Mouse (Mus musculus): ENCODE results near the gene 4933415A04Rik. TPM values are rescaled to one million over a fixed set of nuclear protein-coding genes. Genes with fewer than 3 reads are reported as not detected.

4933415A04Rik gene
- total RNA-seq, 1 experiment, result 0.49 TPM

DNA sequence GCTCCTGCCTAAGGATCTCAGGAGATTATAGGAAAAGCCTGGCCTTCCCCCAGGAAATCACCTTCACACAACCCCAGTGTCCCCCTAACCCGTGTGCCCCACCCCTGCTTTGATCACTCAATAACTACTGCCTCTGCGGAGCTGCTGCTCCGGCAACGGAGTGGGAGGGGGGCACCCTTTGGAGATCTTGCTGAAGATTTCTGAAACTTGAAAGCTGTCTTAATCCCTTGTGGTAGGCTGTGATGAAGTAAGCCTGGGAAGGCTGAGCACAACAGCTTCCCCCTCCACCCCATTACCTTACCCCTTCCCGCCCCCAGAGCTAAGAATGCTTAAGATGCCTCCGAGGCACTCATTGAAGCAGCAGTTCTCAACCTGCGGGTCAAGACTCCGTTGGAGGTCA, 21.0 kb upstream of the 4933415A04Rik start:
- no peak overlapping the region for H3K27ac ChIP-seq (ENCODE audit: insufficient read depth, low read depth, low read length, poor library complexity, severe bottlenecking)
- DNase-seq (ENCODE audit: low read depth, low spot score), result no peak
- TF ChIP-seq ZC3H11A (IDR thresholded peaks at IDR 0.05; ENCODE audit: borderline replicate concordance, low read depth, low read length), result no peak
- no peak for TF ChIP-seq HCFC1 (IDR thresholded peaks at IDR 0.05; ENCODE audit: borderline replicate concordance, insufficient read depth, low read length)
- no peak for TF ChIP-seq ZNF384 (IDR thresholded peaks at IDR 0.05; ENCODE audit: low read depth, low read length)
- no peak for TF ChIP-seq CHD2 (IDR thresholded peaks at IDR 0.05; ENCODE audit: low read depth, low read length)
- TF ChIP-seq MAFK (IDR thresholded peaks at IDR 0.05; ENCODE audit: insufficient read depth, low read depth, low read length), result no peak
- H3K9ac ChIP-seq (ENCODE audit: insufficient read depth, low read depth, low read length, poor library complexity, severe bottlenecking), result no peak overlapping the region
- no peaks in the 10 kb centered on the region for H3K9me3 ChIP-seq (ENCODE audit: control insufficient read depth, insufficient read depth, low read depth, low read length)
- H3K36me3 ChIP-seq (ENCODE audit: control insufficient read depth, insufficient read depth, low read length, poor library complexity, severe bottlenecking), result no peaks in the 10 kb centered on the region
- peaks cover 5 to 11% of the 10 kb centered on the region in 2 experiments; a peak in 2 of 4 replicates for H3K4me1 ChIP-seq (ENCODE audit: control insufficient read depth in 2 of 2, insufficient read depth in 2 of 2, low read length in 2 of 2, poor library complexity in 1 of 2)
- in situ Hi-C loops (cut with MboI; ENCODE audit: low sequenced_read_pairs in 2 of 2, unreplicated experiment in 2 of 2), result no loop called here
- H3K4me3 ChIP-seq (ENCODE audit: insufficient read depth in 1 of 2, low read depth in 1 of 2, low read length in 2 of 2, poor library complexity in 1 of 2, severe bottlenecking in 1 of 2), result no peak overlapping the region

DNA sequence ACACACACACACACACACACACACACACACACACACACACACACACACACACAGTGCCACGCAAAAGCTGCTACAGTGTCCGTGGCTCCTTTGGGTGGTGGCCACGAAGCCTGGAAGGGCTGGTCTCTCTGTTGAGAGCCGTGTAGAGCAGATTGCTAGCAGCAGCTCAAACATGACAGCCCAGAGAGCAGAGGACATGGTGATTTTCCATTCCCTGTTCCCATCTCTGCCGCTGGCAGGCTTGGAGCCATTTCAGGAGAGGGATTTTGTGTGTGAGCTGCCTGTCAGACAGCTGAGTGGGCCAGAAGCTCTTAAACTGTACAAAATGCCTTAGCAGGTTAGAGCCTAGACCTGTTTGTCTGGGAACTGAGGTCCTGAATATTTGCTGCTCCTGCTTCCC, 20.1 kb upstream of the 4933415A04Rik start:
- H3K27ac ChIP-seq (ENCODE audit: insufficient read depth, low read depth, low read length, poor library complexity, severe bottlenecking), result no peak overlapping the region
- H3K9me3 ChIP-seq (ENCODE audit: control insufficient read depth, insufficient read depth, low read depth, low read length), result no peaks in the 10 kb centered on the region
- in situ Hi-C loops (cut with MboI; ENCODE audit: low sequenced_read_pairs in 2 of 2, unreplicated experiment in 2 of 2), result no loop called here
- no peak overlapping the region for H3K4me3 ChIP-seq (ENCODE audit: insufficient read depth in 1 of 2, low read depth in 1 of 2, low read length in 2 of 2, poor library complexity in 1 of 2, severe bottlenecking in 1 of 2)
- DNase-seq (ENCODE audit: low read depth, low spot score), result no peak
- H3K9ac ChIP-seq (ENCODE audit: insufficient read depth, low read depth, low read length, poor library complexity, severe bottlenecking), result no peak overlapping the region
- TF ChIP-seq HCFC1 (IDR thresholded peaks at IDR 0.05; ENCODE audit: borderline replicate concordance, insufficient read depth, low read length) (no peak), ZNF384 (IDR thresholded peaks at IDR 0.05; ENCODE audit: low read depth, low read length) (no peak), ZC3H11A (IDR thresholded peaks at IDR 0.05; ENCODE audit: borderline replicate concordance, low read depth, low read length) (no peak), MAFK (IDR thresholded peaks at IDR 0.05; ENCODE audit: insufficient read depth, low read depth, low read length) (no peak), CHD2 (IDR thresholded peaks at IDR 0.05; ENCODE audit: low read depth, low read length) (no peak)
- H3K36me3 ChIP-seq (ENCODE audit: control insufficient read depth, insufficient read depth, low read length, poor library complexity, severe bottlenecking), result no peaks in the 10 kb centered on the region
- H3K4me1 ChIP-seq (ENCODE audit: control insufficient read depth in 2 of 2, insufficient read depth in 2 of 2, low read length in 2 of 2, poor library complexity in 1 of 2), result peaks cover 5 to 11% of the 10 kb centered on the region in 2 experiments; a peak in 2 of 4 replicates

DNA sequence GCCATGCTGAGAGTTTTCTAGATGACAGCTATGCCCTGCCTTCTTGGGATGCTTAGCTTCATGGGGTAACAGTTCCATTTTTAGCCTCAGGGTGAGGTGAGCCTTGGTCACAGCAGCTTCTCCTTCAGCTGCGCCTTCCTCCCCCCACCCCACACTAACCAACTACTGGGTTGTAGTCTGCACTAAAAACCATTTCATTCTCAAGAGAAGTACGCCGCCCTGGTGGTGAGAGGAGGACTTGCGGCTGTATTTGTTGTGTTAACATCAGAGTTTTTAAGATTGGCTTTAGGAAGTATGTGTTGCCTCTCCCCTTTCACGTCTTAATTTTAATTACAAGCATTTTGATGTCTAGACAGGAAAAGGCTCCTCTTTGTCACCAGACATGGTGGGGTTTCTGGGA, 18.6 kb upstream of the 4933415A04Rik start:
- H3K9me3 ChIP-seq (ENCODE audit: control insufficient read depth, insufficient read depth, low read depth, low read length), result no peaks in the 10 kb centered on the region
- peaks cover 5 to 9% of the 10 kb centered on the region in 2 experiments; a peak in 2 of 4 replicates for H3K4me1 ChIP-seq (ENCODE audit: control insufficient read depth in 2 of 2, insufficient read depth in 2 of 2, low read length in 2 of 2, poor library complexity in 1 of 2)
- no peak overlapping the region for H3K9ac ChIP-seq (ENCODE audit: insufficient read depth, low read depth, low read length, poor library complexity, severe bottlenecking)
- no peak overlapping the region for H3K4me3 ChIP-seq (ENCODE audit: insufficient read depth in 1 of 2, low read depth in 1 of 2, low read length in 2 of 2, poor library complexity in 1 of 2, severe bottlenecking in 1 of 2)
- no peaks in the 10 kb centered on the region for H3K36me3 ChIP-seq (ENCODE audit: control insufficient read depth, insufficient read depth, low read length, poor library complexity, severe bottlenecking)
- TF ChIP-seq HCFC1 (IDR thresholded peaks at IDR 0.05; ENCODE audit: borderline replicate concordance, insufficient read depth, low read length), result no peak
- no peak for TF ChIP-seq ZC3H11A (IDR thresholded peaks at IDR 0.05; ENCODE audit: borderline replicate concordance, low read depth, low read length)
- no peak for TF ChIP-seq ZNF384 (IDR thresholded peaks at IDR 0.05; ENCODE audit: low read depth, low read length)
- TF ChIP-seq CHD2 (IDR thresholded peaks at IDR 0.05; ENCODE audit: low read depth, low read length), result no peak
- TF ChIP-seq MAFK (IDR thresholded peaks at IDR 0.05; ENCODE audit: insufficient read depth, low read depth, low read length), result no peak
- no peak overlapping the region for H3K27ac ChIP-seq (ENCODE audit: insufficient read depth, low read depth, low read length, poor library complexity, severe bottlenecking)
- no peak for DNase-seq (ENCODE audit: low read depth, low spot score)
- in situ Hi-C loops (cut with MboI; ENCODE audit: low sequenced_read_pairs in 2 of 2, unreplicated experiment in 2 of 2), result no loop called here

- peaks cover 5 to 9% of the 10 kb centered on the region in 2 experiments; a peak in 2 of 4 replicates for H3K4me1 ChIP-seq (ENCODE audit: control insufficient read depth in 2 of 2, insufficient read depth in 2 of 2, low read length in 2 of 2, poor library complexity in 1 of 2)
- TF ChIP-seq ZNF384 (IDR thresholded peaks at IDR 0.05; ENCODE audit: low read depth, low read length), result no peak
- no peak for TF ChIP-seq MAFK (IDR thresholded peaks at IDR 0.05; ENCODE audit: insufficient read depth, low read depth, low read length)
- TF ChIP-seq CHD2 (IDR thresholded peaks at IDR 0.05; ENCODE audit: low read depth, low read length), result no peak
- no peak for TF ChIP-seq ZC3H11A (IDR thresholded peaks at IDR 0.05; ENCODE audit: borderline replicate concordance, low read depth, low read length)
- TF ChIP-seq HCFC1 (IDR thresholded peaks at IDR 0.05; ENCODE audit: borderline replicate concordance, insufficient read depth, low read length), result no peak
- no peak overlapping the region for H3K27ac ChIP-seq (ENCODE audit: insufficient read depth, low read depth, low read length, poor library complexity, severe bottlenecking)
- H3K9me3 ChIP-seq (ENCODE audit: control insufficient read depth, insufficient read depth, low read depth, low read length), result no peaks in the 10 kb centered on the region
- H3K36me3 ChIP-seq (ENCODE audit: control insufficient read depth, insufficient read depth, low read length, poor library complexity, severe bottlenecking), result no peaks in the 10 kb centered on the region
- no peak overlapping the region for H3K4me3 ChIP-seq (ENCODE audit: insufficient read depth in 1 of 2, low read depth in 1 of 2, low read length in 2 of 2, poor library complexity in 1 of 2, severe bottlenecking in 1 of 2)
- no peak for DNase-seq (ENCODE audit: low read depth, low spot score)
- H3K9ac ChIP-seq (ENCODE audit: insufficient read depth, low read depth, low read length, poor library complexity, severe bottlenecking), result no peak overlapping the region
- in situ Hi-C loops (cut with MboI; ENCODE audit: low sequenced_read_pairs in 2 of 2, unreplicated experiment in 2 of 2), result no loop called here
Observed at GRCm38 (mm10) chr11:43569188-43569587, 17.7 kb upstream of the 4933415A04Rik start.

DNA sequence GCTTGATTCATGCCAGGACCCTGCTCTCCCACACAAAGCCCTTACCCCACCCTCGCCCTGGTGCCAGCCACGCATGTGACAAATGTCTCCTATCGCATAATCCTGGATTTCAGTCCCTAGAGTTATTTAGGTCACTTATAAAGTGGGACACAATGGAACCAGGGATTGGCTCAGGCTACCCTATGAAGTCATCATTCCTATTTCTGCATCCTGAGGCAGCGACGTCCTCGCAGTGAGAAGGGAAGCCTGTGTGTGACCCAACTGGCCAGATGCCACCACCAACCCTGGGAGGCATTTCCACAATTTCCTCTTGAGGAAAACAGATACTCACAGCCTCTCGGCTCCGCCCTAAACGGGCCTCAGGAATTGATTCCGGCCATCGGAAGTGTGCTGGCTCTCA, 17.2 kb upstream of the 4933415A04Rik start:
- no peak for TF ChIP-seq ZC3H11A (IDR thresholded peaks at IDR 0.05; ENCODE audit: borderline replicate concordance, low read depth, low read length)
- no peak for TF ChIP-seq CHD2 (IDR thresholded peaks at IDR 0.05; ENCODE audit: low read depth, low read length)
- no peak for TF ChIP-seq MAFK (IDR thresholded peaks at IDR 0.05; ENCODE audit: insufficient read depth, low read depth, low read length)
- no peak for TF ChIP-seq ZNF384 (IDR thresholded peaks at IDR 0.05; ENCODE audit: low read depth, low read length)
- TF ChIP-seq HCFC1 (IDR thresholded peaks at IDR 0.05; ENCODE audit: borderline replicate concordance, insufficient read depth, low read length), result no peak
- no peak overlapping the region for H3K9ac ChIP-seq (ENCODE audit: insufficient read depth, low read depth, low read length, poor library complexity, severe bottlenecking)
- no peak for DNase-seq (ENCODE audit: low read depth, low spot score)

More for the DNA sequence above, 17.2 kb upstream of the 4933415A04Rik start:
- H3K4me3 ChIP-seq (ENCODE audit: insufficient read depth in 1 of 2, low read depth in 1 of 2, low read length in 2 of 2, poor library complexity in 1 of 2, severe bottlenecking in 1 of 2), result no peak overlapping the region
- no peak overlapping the region for H3K27ac ChIP-seq (ENCODE audit: insufficient read depth, low read depth, low read length, poor library complexity, severe bottlenecking)
- in situ Hi-C loops (cut with MboI; ENCODE audit: low sequenced_read_pairs in 2 of 2, unreplicated experiment in 2 of 2), result no loop called here
- no peaks in the 10 kb centered on the region for H3K36me3 ChIP-seq (ENCODE audit: control insufficient read depth, insufficient read depth, low read length, poor library complexity, severe bottlenecking)
- no peaks in the 10 kb centered on the region for H3K9me3 ChIP-seq (ENCODE audit: control insufficient read depth, insufficient read depth, low read depth, low read length)
- H3K4me1 ChIP-seq (ENCODE audit: control insufficient read depth in 2 of 2, insufficient read depth in 2 of 2, low read length in 2 of 2, poor library complexity in 1 of 2), result peaks cover 5 to 9% of the 10 kb centered on the region in 2 experiments; a peak in 2 of 4 replicates
